Mouse (Mus musculus) embryonic stem cell, embryonic (primary cell): Measurements from ENCODE around the gene Map2k1.

Experiments used
- CTCF ChIA-PET, 4 experiments: fragments of 300-600 bp in 2 of 4; fragments of 350-600 bp in 2 of 4; sonication (Branson Sonifier 250); formaldehyde crosslinking; loops; one replicate each; lab custom pipeline; 2022; ENCODE audit warnings: inconsistent platforms in 2 of 4; lab: Charles Lee
- POLR2A ChIA-PET, 4 experiments: fragments of 300-600 bp in 2 of 4; fragments of 350-600 bp in 2 of 4; sonication (Branson Sonifier 250); formaldehyde crosslinking; loops; one replicate each; lab custom pipeline; 2022; ENCODE audit warnings: antibody characterized with exemption in 4 of 4, inconsistent platforms in 1 of 4; lab: Charles Lee

Gene Map2k1

DNA sequence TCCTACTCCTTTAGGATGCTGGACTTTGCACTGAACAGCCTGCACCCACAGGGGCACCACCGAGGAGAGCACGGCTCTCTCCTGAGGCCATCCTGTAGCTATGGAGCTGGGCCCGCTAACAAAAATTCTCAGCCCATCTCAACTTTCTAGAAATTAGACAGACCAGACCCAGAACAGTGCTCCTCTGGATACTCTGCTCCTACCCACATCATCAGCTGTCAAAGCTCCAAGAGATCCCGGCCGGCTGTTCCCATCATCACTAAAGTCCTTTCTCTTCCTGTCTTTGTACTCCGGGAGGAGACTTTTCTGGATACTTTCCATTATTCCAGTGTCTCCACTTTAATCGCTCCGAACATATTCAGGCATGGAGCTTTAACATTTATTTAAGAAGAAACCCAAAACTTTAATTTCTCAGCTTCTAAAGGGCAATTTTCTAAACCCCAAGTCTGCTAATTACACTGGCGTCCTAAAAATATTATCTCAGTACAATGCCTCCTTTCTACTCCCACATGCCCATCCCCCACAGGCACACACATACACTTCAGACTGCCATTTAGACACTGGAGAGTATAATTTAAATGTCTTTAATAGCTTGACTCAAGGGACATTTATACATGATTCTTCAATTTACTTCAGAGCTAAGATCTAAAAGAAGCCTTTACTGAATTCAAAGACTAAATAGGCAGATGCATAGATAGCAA, 21.0 kb downstream of the Map2k1 start:
- CTCF ChIA-PET: interaction anchor here (0.5 to 1.2 kb wide), 11 partner anchors 12 to 323 kb away, joined by 3 to 9 read pairs (median 4); partner anchors contain the start of gene Snapc5 (in 1 of the 4)
- POLR2A ChIA-PET: interaction anchor here (0.5 to 4.4 kb wide), 50 partner anchors 8 to 619 kb away, joined by 3 to 35 read pairs (median 4); partner anchors contain the start of genes Snapc5 (in 4 of the 4), Map2k1 (in 1 of the 4) and Tipin (in 1 of the 4)

GRCm38 (mm10) chr9:64231674-64232073, 21.8 kb downstream of the Map2k1 start:
- POLR2A ChIA-PET: interaction anchor here (0.5 to 4.4 kb wide), 34 partner anchors 8 to 155 kb away, joined by 3 to 35 read pairs (median 4); partner anchors contain the start of genes Snapc5 (in 4 of the 4), Map2k1 (in 1 of the 4) and Tipin (in 1 of the 4)
- CTCF ChIA-PET: interaction anchor here in 3 of 4 experiments (0.6 to 1.2 kb wide), 3 partner anchors 13 to 53 kb away, joined by 3 to 6 read pairs (median 3); no protein-coding TSS in a partner anchor

GRCm38 (mm10) chr9:64231171-64231570, 22.3 kb downstream of the Map2k1 start:
- CTCF ChIA-PET: no interaction called here
- POLR2A ChIA-PET: interaction anchor here in 2 of 4 experiments (0.6 to 4.4 kb wide), 14 partner anchors 9 to 59 kb away, joined by 3 to 17 read pairs (median 4); partner anchors contain the start of genes Snapc5 (in 2 of the 2) and Tipin (in 1 of the 2)

- ChIA-PET POLR2A (interaction anchor here in 2 of 4 experiments (0.7 to 2.7 kb wide), 10 partner anchors 8 to 57 kb away, joined by 3 to 10 read pairs (median 5); partner anchors contain the start of gene Snapc5 (in 1 of the 2)), CTCF (no interaction called here)
These were observed 24.5 kb downstream of the Map2k1 start for GRCm38 (mm10) chr9:64228972-64229371.

GRCm38 (mm10) chr9:64227736-64228135, 25.7 kb downstream of the Map2k1 start:
- CTCF ChIA-PET: no interaction called here

GRCm38 (mm10) chr9:64225805-64226204, 27.6 kb downstream of the Map2k1 start:
- ChIA-PET CTCF (interaction anchor here in 1 of 4 experiments (2.2 kb wide), 1 partner anchor 106 kb away, joined by 5 read pairs; no protein-coding TSS in a partner anchor), POLR2A (interaction anchor here in 3 of 4 experiments (0.6 to 5.2 kb wide), 21 partner anchors 8 to 101 kb away, joined by 3 to 35 read pairs (median 4); partner anchors contain the start of genes Tipin (in 2 of the 3), Map2k1 (in 1 of the 3), Snapc5 (in 1 of the 3) and Uchl4 (in 1 of the 3))

More at GRCm38 (mm10) chr9:64227736-64228135, 25.7 kb downstream of the Map2k1 start:
- POLR2A ChIA-PET: interaction anchor here in 2 of 4 experiments (0.9 to 4.9 kb wide), 6 partner anchors 15 to 80 kb away, joined by 3 to 15 read pairs (median 4); partner anchors contain the start of gene Snapc5 (in 1 of the 2)

- POLR2A ChIA-PET: interaction anchor here in 3 of 4 experiments (0.5 to 5.2 kb wide), 27 partner anchors 8 to 91 kb away, joined by 3 to 35 read pairs (median 3); partner anchors contain the start of genes Map2k1 (in 1 of the 3), Rpl4 (in 1 of the 3), Snapc5 (in 1 of the 3) and Tipin (in 1 of the 3)
- CTCF ChIA-PET: interaction anchor here in 1 of 4 experiments (0.7 kb wide), 1 partner anchor 54 kb away, joined by 3 read pairs; no protein-coding TSS in a partner anchor
These were observed 31.3 kb downstream of the Map2k1 start for GRCm38 (mm10) chr9:64222098-64222497.

- POLR2A ChIA-PET: interaction anchor here in 3 of 4 experiments (0.9 to 5.2 kb wide), 13 partner anchors 8 to 60 kb away, joined by 3 to 35 read pairs (median 6); partner anchors contain the start of genes Map2k1 (in 1 of the 3), Snapc5 (in 1 of the 3), Tipin (in 1 of the 3) and Uchl4 (in 1 of the 3)
- CTCF ChIA-PET: no interaction called here
These were observed 32.0 kb downstream of the Map2k1 start for GRCm38 (mm10) chr9:64221480-64221879.

GRCm38 (mm10) chr9:64220603-64221002, 32.8 kb downstream of the Map2k1 start:
- POLR2A ChIA-PET: interaction anchor here (0.6 to 5.2 kb wide), 27 partner anchors 9 to 920 kb away, joined by 3 to 23 read pairs (median 5); partner anchors contain the start of genes Snapc5 (in 3 of the 4), Igdcc3 (in 1 of the 4), Map2k1 (in 1 of the 4) and Tipin (in 1 of the 4)
- CTCF ChIA-PET: interaction anchor here in 1 of 4 experiments (1.2 to 2.0 kb wide), 2 partner anchors 15 to 42 kb away, joined by 4 to 5 read pairs; partner anchors contain the start of gene Snapc5

- ChIA-PET CTCF (interaction anchor here in 3 of 4 experiments (0.5 to 2.0 kb wide), 6 partner anchors 13 to 779 kb away, joined by 3 to 5 read pairs (median 4); partner anchors contain the start of gene Snapc5 (in 1 of the 3)), POLR2A (interaction anchor here in 3 of 4 experiments (0.6 to 5.2 kb wide), 26 partner anchors 12 to 48 kb away, joined by 3 to 23 read pairs (median 4); partner anchors contain the start of genes Snapc5 (in 3 of the 3) and Map2k1 (in 1 of the 3))
These were observed 33.5 kb downstream of the Map2k1 start for GRCm38 (mm10) chr9:64219772-64220420.

GRCm38 (mm10) chr9:64219305-64219704, 34.1 kb downstream of the Map2k1 start:
- ChIA-PET CTCF (interaction anchor here (0.5 to 2.0 kb wide), 9 partner anchors 13 to 142 kb away, joined by 3 to 5 read pairs (median 4); partner anchors contain the start of gene Snapc5 (in 1 of the 4)), POLR2A (interaction anchor here in 3 of 4 experiments (0.6 to 5.2 kb wide), 24 partner anchors 11 to 53 kb away, joined by 3 to 23 read pairs (median 4); partner anchors contain the start of genes Snapc5 (in 3 of the 3) and Map2k1 (in 1 of the 3))

GRCm38 (mm10) chr9:64217887-64218286, 35.5 kb downstream of the Map2k1 start:
- ChIA-PET POLR2A (interaction anchor here in 3 of 4 experiments (0.6 to 3.6 kb wide), 11 partner anchors 10 to 791 kb away, joined by 3 to 23 read pairs (median 4); partner anchors contain the start of genes Snapc5 (in 1 of the 3) and Tipin (in 1 of the 3)), CTCF (no interaction called here)

GRCm38 (mm10) chr9:64216641-64217040, 36.8 kb downstream of the Map2k1 start:
- CTCF ChIA-PET: no interaction called here
- POLR2A ChIA-PET: interaction anchor here in 2 of 4 experiments (1.1 to 3.6 kb wide), 8 partner anchors 9 to 65 kb away, joined by 3 to 23 read pairs (median 7); partner anchors contain the start of genes Snapc5 (in 1 of the 2) and Tipin (in 1 of the 2)

DNA sequence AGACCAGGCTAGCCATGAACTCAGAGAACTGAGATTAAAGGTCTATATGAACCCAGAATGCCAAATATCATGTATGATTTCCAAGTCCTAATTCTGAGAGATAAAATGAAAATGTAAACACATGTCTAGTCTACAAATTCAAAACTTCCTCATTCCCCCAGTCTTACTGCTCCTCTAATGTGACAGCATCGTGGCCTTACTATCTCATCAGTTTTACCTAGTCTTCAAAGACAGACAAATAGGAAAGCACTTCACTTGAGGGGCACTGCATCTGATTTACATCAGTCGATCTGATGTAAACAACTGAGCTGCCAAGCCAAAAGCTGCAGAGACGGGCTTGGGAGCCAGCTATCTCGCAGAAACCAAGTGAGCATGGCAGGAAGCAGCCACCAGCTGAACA, 37.3 kb downstream of the Map2k1 start:
- ChIA-PET CTCF (no interaction called here), POLR2A (interaction anchor here in 2 of 4 experiments (0.9 to 5.1 kb wide), 12 partner anchors 8 to 66 kb away, joined by 3 to 32 read pairs (median 7); partner anchors contain the start of genes Snapc5 (in 1 of the 2), Tipin (in 1 of the 2) and Zwilch (in 1 of the 2))

- CTCF ChIA-PET: interaction anchor here in 2 of 4 experiments (0.6 to 1.7 kb wide), 3 partner anchors 39 to 63 kb away, joined by 3 to 4 read pairs (median 3); partner anchors contain the start of gene Map2k1 (in 1 of the 2)
- POLR2A ChIA-PET: interaction anchor here in 3 of 4 experiments (0.5 to 5.1 kb wide), 31 partner anchors 8 to 95 kb away, joined by 3 to 32 read pairs (median 4); partner anchors contain the start of genes Snapc5 (in 2 of the 3), Tipin (in 2 of the 3), Map2k1 (in 1 of the 3) and Rpl4 (in 1 of the 3)
These were observed 39.0 kb downstream of the Map2k1 start for GRCm38 (mm10) chr9:64214452-64214851.

DNA sequence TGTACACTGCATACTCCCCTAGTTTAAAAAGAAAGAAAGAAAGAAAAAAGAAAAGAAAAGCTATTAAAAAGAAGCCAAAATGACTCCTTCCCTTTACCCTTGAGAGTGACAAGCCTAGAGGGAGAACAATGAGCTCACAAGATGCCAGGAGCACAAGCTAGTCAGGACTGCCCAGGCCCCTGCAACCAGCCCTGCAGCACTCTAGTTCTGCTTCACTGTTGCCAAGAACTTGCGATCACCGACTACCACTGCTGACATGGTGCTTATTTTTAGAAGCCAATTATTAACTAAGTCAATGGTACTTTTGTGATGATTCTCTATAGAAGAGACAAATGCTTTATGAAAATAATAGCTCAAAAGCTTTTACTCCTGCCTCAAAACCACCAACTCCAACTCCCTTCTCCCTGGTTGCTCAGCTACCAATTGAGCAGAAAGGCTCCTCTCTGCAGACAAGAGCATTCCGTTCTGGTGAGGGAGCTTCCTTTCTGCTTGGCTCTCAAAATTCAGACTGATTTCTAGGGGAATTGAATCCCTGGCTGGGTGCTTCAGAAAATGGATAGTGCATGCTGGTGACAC, 45.8 kb downstream of the Map2k1 start:
- CTCF ChIA-PET: interaction anchor here in 2 of 4 experiments (0.9 to 1.8 kb wide), 3 partner anchors 28 to 66 kb away, joined by 3 to 4 read pairs (median 4); partner anchors contain the start of gene Snapc5 (in 1 of the 2)
- POLR2A ChIA-PET: interaction anchor here in 3 of 4 experiments (0.5 to 6.8 kb wide), 36 partner anchors 8 to 188 kb away, joined by 3 to 50 read pairs (median 6); partner anchors contain the start of genes Snapc5 (in 3 of the 3), Map2k1 (in 1 of the 3), Rpl4 (in 1 of the 3) and Tipin (in 1 of the 3)
